Mouse (Mus musculus) embryonic facial prominence, embryonic 11.5 days (tissue): ENCODE data around the gene Dpp7. TPM values are rescaled to one million over a fixed set of nuclear protein-coding genes. Genes with fewer than 3 reads are reported as not detected.

Experiments used
- ATAC-seq: fragments of 200-750 bp; cut with Nextera tagmentation; replicated peaks from 2 replicates; pipeline ENCODE4 v1.8.0; 2017; ENCODE audit warnings: low read depth; ENCODE audit not compliant: insufficient number of reproducible peaks, low FRiP score, low TSS enrichment
- DNase-seq: peaks from one replicate; pipeline ENCODE4 v3.0.0-alpha.2; 2015; ENCODE audit warnings: low spot score
- H3K27ac ChIP-seq: fragments of 300-500 bp; sonication (generic); replicated peaks from 2 replicates; pipeline ENCODE4 v1.5.1; 2014; ENCODE audit warnings: mild to moderate bottlenecking, low read depth, low read length, control low read depth
- H3K27me3 ChIP-seq: fragments of 300-500 bp; sonication (generic); 2 replicates; pipeline ENCODE4 v1.6.1; 2014; ENCODE audit warnings: mild to moderate bottlenecking, low read length, moderate library complexity, mixed read lengths; ENCODE audit not compliant: control insufficient read depth, insufficient read depth
- H3K36me3 ChIP-seq: fragments of 300-500 bp; sonication (generic); replicated peaks from 2 replicates; pipeline ENCODE4 v1.6.1; 2014; ENCODE audit warnings: low read depth, mild to moderate bottlenecking, low read length, moderate library complexity, mixed read lengths; ENCODE audit not compliant: control insufficient read depth, insufficient read depth
- H3K4me1 ChIP-seq: fragments of 300-500 bp; sonication (generic); 2 replicates; pipeline ENCODE4 v1.6.1; 2014; ENCODE audit warnings: low read length, mixed read lengths; ENCODE audit not compliant: control insufficient read depth, insufficient read depth
- H3K4me2 ChIP-seq: fragments of 300-500 bp; sonication (generic); 2 replicates; pipeline ENCODE4 v1.6.1; 2014; ENCODE audit warnings: low read depth, mild to moderate bottlenecking, control low read depth, low read length, moderate library complexity
- H3K4me3 ChIP-seq: fragments of 300-500 bp; sonication (generic); 2 replicates; pipeline ENCODE4 v1.5.1; 2014; ENCODE audit warnings: low read depth, low read length, control low read depth
- H3K9ac ChIP-seq: fragments of 300-500 bp; sonication (generic); replicated peaks from 2 replicates; pipeline ENCODE4 v1.6.1; 2014; ENCODE audit warnings: mild to moderate bottlenecking, control low read depth, low read length
- H3K9me3 ChIP-seq: fragments of 300-500 bp; sonication (generic); replicated peaks from 2 replicates; pipeline ENCODE4 v1.6.1; 2016; ENCODE audit warnings: mild to moderate bottlenecking, low read length, inconsistent platforms, mixed read lengths; ENCODE audit not compliant: control insufficient read depth
- WGBS: fragments of 180-500 bp; shearing (Covaris S2); extraction: QIAGEN DNeasy Blood & Tissue Kit; methylation state at CpG from one replicate; pipeline ENCODE4 v1.1.7; 2014; 5-methylcytosine and 5-hydroxymethylcytosine counted together
- polyA plus RNA-seq: library from polyadenylated mRNA; unstranded; fragments of >200 nt; fragmentation: Nextera tagmentation; extraction: Ambion mirVana; gene quantifications from 2 replicates; pipeline ENCODE4 v1.2.1, GENCODE M21; 2014

Gene Dpp7
- polyA plus RNA-seq, 1 experiment from 2014 or later: 19.1 TPM

DNA sequence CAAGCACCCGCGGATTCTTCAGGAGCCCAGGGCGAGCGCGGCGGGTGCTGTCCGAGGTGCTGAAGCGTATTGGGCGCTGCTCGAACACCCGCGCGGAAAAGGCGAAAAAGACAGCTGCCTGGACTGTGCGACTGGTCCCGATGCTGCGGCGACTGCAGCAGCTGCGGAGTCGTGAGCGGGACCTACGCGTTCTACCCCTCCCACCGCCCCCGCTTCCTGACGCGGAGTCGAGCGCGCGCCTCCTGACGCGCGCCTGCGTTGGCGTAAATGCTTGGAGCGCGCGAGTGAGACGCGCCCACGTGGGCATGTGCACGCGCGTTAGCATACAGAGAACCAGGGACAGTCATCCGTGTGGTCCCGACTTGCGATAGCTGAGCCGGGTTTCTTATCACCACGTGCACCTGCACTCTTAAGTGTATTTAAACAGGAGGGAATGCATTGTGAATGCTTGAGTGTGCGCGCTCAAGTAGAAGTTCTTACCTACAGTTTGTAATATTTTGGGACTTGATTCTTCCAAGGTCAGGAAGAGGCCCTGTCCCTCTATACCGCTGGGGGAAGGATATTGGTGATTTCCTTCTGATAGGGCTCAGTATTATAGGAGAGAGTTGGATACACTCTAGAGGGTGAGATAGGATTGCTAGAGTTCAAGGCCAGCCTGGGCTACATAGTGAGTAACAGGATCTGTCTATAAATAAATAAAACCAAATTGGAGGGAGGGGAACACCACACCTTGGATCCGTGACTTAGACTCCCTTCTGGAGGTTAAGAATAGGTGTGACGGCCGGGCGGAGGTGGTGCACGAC is 37.0 kb downstream of the Dpp7 start, which contains the start of gene Grin1:
TSS of gene Grin1 (minus strand) at position 217 of the 803 bp plus-strand sequence.
- DNase-seq: peak; percentile 85
- Histone ChIP-seq H3K9ac (no peak within 1 kb of the TSS), H3K4me2 (peak within 1 kb of the TSS; percentile 57), H3K4me1 (no peaks in the 10 kb centered on the region), H3K27ac (no peak within 1 kb of the TSS), H3K27me3 (peaks cover 22% of the 10 kb centered on the region), H3K36me3 (no peaks in the 10 kb centered on the region), H3K4me3 (peak within 1 kb of the TSS; percentile 28), H3K9me3 (no peaks in the 10 kb centered on the region)
- 10% methylated on average over 55 of the region's 58 CpGs for WGBS
- 0 out of 2 replicates have a peak, but pooled peaks have one; percentile 65 for ATAC-seq

DNA sequence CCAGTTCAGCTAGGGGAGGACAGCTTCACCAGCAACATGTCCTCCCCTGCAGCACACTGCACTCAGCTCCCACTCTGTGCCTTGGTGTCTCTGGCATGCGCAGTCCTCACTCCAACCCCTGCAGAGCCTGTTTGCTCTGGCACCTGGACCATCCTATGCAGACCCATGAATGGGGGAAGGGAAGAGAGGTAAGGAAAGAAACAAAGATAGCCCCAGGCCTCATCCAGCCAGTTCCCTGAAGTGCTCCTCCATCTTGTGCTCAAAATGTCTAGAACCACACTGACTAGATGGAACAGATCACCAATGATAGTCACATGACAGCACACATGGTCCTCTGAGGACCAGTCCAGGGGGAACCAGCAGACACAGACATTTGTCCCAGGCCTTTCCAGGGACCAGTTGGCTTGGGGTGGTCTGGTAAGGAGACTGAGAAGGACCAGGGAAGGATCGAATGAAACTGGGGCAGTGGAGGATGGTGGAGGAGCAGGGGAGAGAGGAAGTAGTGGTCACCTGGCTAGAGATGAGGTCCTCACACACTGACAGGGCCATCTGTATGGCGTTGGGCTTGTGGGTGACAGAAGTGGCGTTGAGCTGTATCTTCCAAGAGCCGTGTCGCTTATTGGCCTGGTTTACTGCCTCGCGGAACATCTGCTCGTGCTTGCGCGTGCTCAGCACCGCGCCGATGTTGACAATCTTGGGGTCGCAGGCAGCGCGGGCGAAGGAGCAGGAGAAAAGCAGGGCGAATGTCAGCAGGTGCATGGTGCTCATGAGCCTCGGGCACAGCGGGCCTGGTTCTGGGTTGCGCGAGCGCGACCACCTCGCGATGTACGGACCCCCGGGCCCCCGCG is 37.8 kb downstream of the Dpp7 start:
- DNase-seq (no peak), ATAC-seq (peak; percentile 29; the same call in 1 of the 2 replicates)
- no peak overlapping the region for H3K9ac ChIP-seq
- peak overlapping the region; percentile 28 for H3K4me3 ChIP-seq
- H3K4me2 ChIP-seq: peak overlapping the region; percentile 57
- 7% methylated on average over 31 of the region's 31 CpGs for WGBS
- peaks cover 24% of the 10 kb centered on the region for H3K27me3 ChIP-seq
- no peaks in the 10 kb centered on the region for H3K4me1 ChIP-seq
- H3K9me3 ChIP-seq: no peaks in the 10 kb centered on the region
- H3K27ac ChIP-seq: no peak overlapping the region
- H3K36me3 ChIP-seq: no peaks in the 10 kb centered on the region

DNA sequence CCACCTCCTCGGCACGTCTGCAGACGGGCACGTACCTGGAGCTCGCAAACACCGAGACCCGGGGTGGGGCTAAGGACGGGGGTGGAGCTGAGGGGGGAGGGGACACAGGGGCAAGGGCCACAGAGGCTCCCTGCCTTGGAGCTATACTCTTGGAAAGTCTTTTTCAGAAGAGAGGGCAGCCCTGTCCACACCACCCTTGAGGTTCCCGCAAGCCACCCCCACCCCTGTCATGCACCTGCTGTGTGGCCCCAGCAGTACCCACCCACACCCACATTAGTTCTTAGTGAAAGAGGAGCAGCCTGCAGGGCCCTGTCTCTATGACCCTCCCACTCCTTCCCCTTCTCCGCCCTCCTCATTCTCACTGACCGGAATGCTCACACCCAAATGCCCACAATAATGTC is 44.7 kb downstream of the Dpp7 start:
- Histone ChIP-seq H3K4me2 (no peak overlapping the region), H3K4me1 (no peaks in the 10 kb centered on the region), H3K9ac (no peak overlapping the region), H3K9me3 (no peaks in the 10 kb centered on the region), H3K4me3 (no peak overlapping the region), H3K27me3 (peaks cover 41% of the 10 kb centered on the region), H3K36me3 (no peaks in the 10 kb centered on the region), H3K27ac (no peak overlapping the region)
- WGBS: 7% methylated on average over 11 of the region's 11 CpGs
- ATAC-seq (no peak; the same call in 1 of the 2 replicates), DNase-seq (no peak)

GRCm38 (mm10) chr2:25310969-25311368 is 45.2 kb downstream of the Dpp7 start:
- Histone ChIP-seq H3K27me3 (peaks cover 45% of the 10 kb centered on the region), H3K4me3 (no peak overlapping the region), H3K27ac (no peak overlapping the region), H3K4me2 (no peak overlapping the region), H3K9me3 (no peaks in the 10 kb centered on the region), H3K9ac (no peak overlapping the region), H3K4me1 (no peaks in the 10 kb centered on the region), H3K36me3 (no peaks in the 10 kb centered on the region)
- WGBS: 2% methylated on average over 22 of the region's 22 CpGs
- ATAC-seq (no peak), DNase-seq (no peak)

- ATAC-seq: no peak
- Histone ChIP-seq H3K4me2 (no peak overlapping the region), H3K9ac (no peak overlapping the region), H3K4me3 (no peak overlapping the region), H3K36me3 (no peaks in the 10 kb centered on the region), H3K4me1 (no peaks in the 10 kb centered on the region), H3K27ac (no peak overlapping the region), H3K9me3 (no peaks in the 10 kb centered on the region), H3K27me3 (peaks cover 49% of the 10 kb centered on the region)
- DNase-seq: no peak
- WGBS: 51% methylated on average over 10 of the region's 10 CpGs
Observed at GRCm38 (mm10) chr2:25310180-25310579, 46.0 kb downstream of the Dpp7 start.

GRCm38 (mm10) chr2:25305587-25306359 is 50.4 kb downstream of the Dpp7 start:
- WGBS: 47% methylated on average over 14 of the region's 14 CpGs
- H3K27me3 ChIP-seq: peaks cover 23% of the 10 kb centered on the region
- no peak overlapping the region for H3K27ac ChIP-seq
- no peaks in the 10 kb centered on the region for H3K36me3 ChIP-seq
- DNase-seq (no peak), ATAC-seq (no peak)
- H3K9ac ChIP-seq: no peak overlapping the region; the same call in 1 of the 2 replicates
- H3K4me1 ChIP-seq: no peaks in the 10 kb centered on the region
- no peaks in the 10 kb centered on the region for H3K9me3 ChIP-seq
- H3K4me3 ChIP-seq: peak overlapping the region; percentile 38
- peak overlapping the region; percentile 68 for H3K4me2 ChIP-seq

DNA sequence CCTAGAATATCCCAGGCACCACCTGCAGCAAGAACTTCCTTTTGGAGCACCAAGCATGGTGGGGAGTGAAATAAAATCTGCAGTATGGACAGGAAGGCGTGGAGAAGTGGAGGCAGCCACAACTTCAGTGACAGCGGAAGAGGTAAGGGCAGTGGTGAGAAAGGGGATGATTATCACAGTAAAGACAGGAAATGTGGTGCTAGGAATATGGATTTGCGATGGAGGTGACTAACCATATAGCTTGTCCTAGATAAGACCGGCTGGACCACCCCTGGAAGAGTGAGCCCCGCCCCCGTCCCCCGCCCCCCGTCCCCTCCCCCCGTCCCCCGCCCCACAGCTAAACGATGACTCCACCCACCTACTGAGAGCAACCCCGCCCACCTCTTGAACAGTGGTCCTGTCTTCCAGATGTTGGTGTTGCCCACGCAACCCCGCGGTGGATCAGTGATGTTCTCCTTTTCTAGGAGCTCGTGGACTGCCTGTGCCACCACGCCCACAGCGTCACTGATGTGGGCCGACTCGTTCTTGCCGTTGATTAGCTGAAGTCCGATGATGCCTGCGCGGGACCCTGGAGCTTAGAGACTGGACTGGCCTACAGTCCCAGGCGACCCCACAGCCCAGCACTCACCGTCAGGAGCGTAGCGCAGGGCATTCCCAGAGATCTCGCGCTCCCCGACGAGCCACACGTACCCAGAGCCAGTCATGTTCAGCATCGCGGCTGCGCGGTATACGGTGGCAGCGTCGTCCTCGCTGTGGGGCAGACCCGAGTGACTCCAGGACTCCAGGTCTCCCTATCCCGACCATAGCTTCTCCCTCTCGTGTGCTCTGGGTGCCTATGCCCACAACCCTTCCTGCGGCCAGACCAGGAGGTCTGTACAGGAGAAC is 51.3 kb downstream of the Dpp7 start:
- H3K4me1 ChIP-seq: no peaks in the 10 kb centered on the region
- peak overlapping the region; percentile 22 for H3K9ac ChIP-seq
- WGBS: 3% methylated on average over 38 of the region's 45 CpGs
- H3K9me3 ChIP-seq: no peaks in the 10 kb centered on the region
- DNase-seq (peak; percentile 71), ATAC-seq (peak; percentile 87)
- H3K4me3 ChIP-seq: peak overlapping the region; percentile 38
- peaks cover 16% of the 10 kb centered on the region for H3K27me3 ChIP-seq
- no peaks in the 10 kb centered on the region for H3K36me3 ChIP-seq
- no peak overlapping the region for H3K27ac ChIP-seq
- peak overlapping the region; percentile 68 for H3K4me2 ChIP-seq
